9 mouse cellular contexts compared by ENCODE assay signal in genomic region chr14:121199789-121200188, GRCm38 (mm10).
A peak's percentile ranks its signal among the peaks of the same experiment; 100 is the strongest.
DNase-seq lines count a peak whose midpoint lies in the region; ATAC-seq and TF ChIP-seq lines count a peak whose summit lies in the region.
"Had no signal": no experiment of that assay in that cellular context is flagged by ENCODE, and none has a peak within 500 bp of the region (broad histone marks: within the 10 kb centered on the region; RNA-seq: fewer than 3 reads in every experiment).

No protein-coding gene starts in this region.

- no peak for TF ChIP-seq CTCF in kidney, postnatal 0 days (IDR thresholded peaks at IDR 0.05; ENCODE audit: low read depth)
- no peak for TF ChIP-seq CTCF in forebrain, postnatal 0 days (IDR thresholded peaks at IDR 0.05; ENCODE audit: low read depth)

- H3K27me3 ChIP-seq in kidney, postnatal 0 days (ENCODE audit: insufficient read depth, low read length), result no peaks in the 10 kb centered on the region
- H3K27me3 ChIP-seq in embryonic facial prominence, embryonic 11.5 days (ENCODE audit: control insufficient read depth, insufficient read depth, low read length), result no peaks in the 10 kb centered on the region
- H3K27me3 ChIP-seq in forebrain, postnatal 0 days (ENCODE audit: insufficient read depth, low read length), result no peaks in the 10 kb centered on the region
- no peaks in the 10 kb centered on the region for H3K27me3 ChIP-seq in midbrain, embryonic 14.5 days (ENCODE audit: control insufficient read depth, insufficient read depth, low read length)

- ATAC-seq in kidney, postnatal 0 days (replicated peaks; ENCODE audit: low FRiP score, low read depth), result 0 out of 2 replicates have a peak, but pooled peaks have one; percentile 50
- 0 out of 2 replicates have a peak, but pooled peaks have one; percentile 66 for ATAC-seq in embryonic facial prominence, embryonic 11.5 days (replicated peaks; ENCODE audit: insufficient number of reproducible peaks, low FRiP score, low TSS enrichment, low read depth)
- 0 out of 2 replicates have a peak, but pooled peaks have one; percentile 21 for ATAC-seq in forebrain, postnatal 0 days
- ATAC-seq in midbrain, embryonic 14.5 days (ENCODE audit: low FRiP score, low TSS enrichment), result peak; percentile 48; the same call in 1 of the 2 replicates

- H3K4me1 ChIP-seq in kidney, postnatal 0 days (replicated peaks; ENCODE audit: insufficient read depth, low read length), result peaks cover 6% of the 10 kb centered on the region; the same call in 1 of the 2 replicates
- peaks cover 4% of the 10 kb centered on the region for H3K4me1 ChIP-seq in embryonic facial prominence, embryonic 11.5 days (ENCODE audit: control insufficient read depth, insufficient read depth, low read length)
- peaks cover 12% of the 10 kb centered on the region; the same call in 1 of the 2 replicates for H3K4me1 ChIP-seq in forebrain, postnatal 0 days (ENCODE audit: insufficient read depth)
- peaks cover 6% of the 10 kb centered on the region; the same call in 1 of the 2 replicates for H3K4me1 ChIP-seq in midbrain, embryonic 14.5 days (ENCODE audit: control insufficient read depth, insufficient read depth, low read length)

- H3K36me3 ChIP-seq in kidney, postnatal 0 days (ENCODE audit: insufficient read depth, low read length), result no peaks in the 10 kb centered on the region
- no peaks in the 10 kb centered on the region; the same call in 1 of the 2 replicates for H3K36me3 ChIP-seq in embryonic facial prominence, embryonic 11.5 days (replicated peaks; ENCODE audit: control insufficient read depth, insufficient read depth, low read depth, low read length)
- no peaks in the 10 kb centered on the region for H3K36me3 ChIP-seq in forebrain, postnatal 0 days (ENCODE audit: insufficient read depth)
- no peaks in the 10 kb centered on the region for H3K36me3 ChIP-seq in midbrain, embryonic 14.5 days (ENCODE audit: control insufficient read depth, insufficient read depth, low read length)

- no peak for DNase-seq in kidney, postnatal 0 days (ENCODE audit: low spot score)
- no peak for DNase-seq in kidney, postnatal 4 days
- DNase-seq in embryonic facial prominence, embryonic 11.5 days (ENCODE audit: low spot score), result no peak
- DNase-seq in forebrain, postnatal 0 days, result no peak
- DNase-seq in midbrain, embryonic 14.5 days, result no peak
- no peak for DNase-seq in adrenal gland, postnatal 14 days
- no peak for DNase-seq in left cerebral cortex, postnatal 14 days (ENCODE audit: low spot score in 2 of 2)
- no peak for DNase-seq in adrenal gland, adult (ENCODE audit: inconsistent age in 2 of 2, low spot score in 1 of 2)

- intact Hi-C loops in left cerebral cortex, postnatal 14 days (cut with DNase I), result loop anchor here (10.0 kb wide), 1 partner anchor 165 kb away; the partner anchor contains the start of gene Farp1

- 0 out of 2 replicates have a peak, but pooled peaks cover 3% of the 10 kb centered on the region for H3K9me3 ChIP-seq in kidney, postnatal 0 days (replicated peaks; ENCODE audit: low read length)
- no peaks in the 10 kb centered on the region; the same call in 1 of the 2 replicates for H3K9me3 ChIP-seq in embryonic facial prominence, embryonic 11.5 days (replicated peaks; ENCODE audit: control insufficient read depth, low read length)
- no peaks in the 10 kb centered on the region for H3K9me3 ChIP-seq in forebrain, postnatal 0 days (ENCODE audit: low read length)
- 0 out of 2 replicates have a peak, but pooled peaks cover 4% of the 10 kb centered on the region for H3K9me3 ChIP-seq in midbrain, embryonic 14.5 days (ENCODE audit: control insufficient read depth, low read length)

- 48% methylated on average over 8 of the region's 8 CpGs for whole genome bisulfite sequencing in kidney, postnatal 0 days
- WGBS in embryonic facial prominence, embryonic 11.5 days, result 72% methylated on average over 8 of the region's 8 CpGs
- WGBS in forebrain, postnatal 0 days, result 53% methylated on average over 8 of the region's 8 CpGs
- WGBS in midbrain, embryonic 14.5 days, result 66% methylated on average over 8 of the region's 8 CpGs

- H3K27ac ChIP-seq in kidney, postnatal 0 days, result peak overlapping the region; percentile 19; the same call in 1 of the 2 replicates
- 0 out of 2 replicates have a peak overlapping the region, but pooled peaks have one; percentile 35 for H3K27ac ChIP-seq in embryonic facial prominence, embryonic 11.5 days (replicated peaks; ENCODE audit: low read depth, low read length)
- H3K27ac ChIP-seq in forebrain, postnatal 0 days (ENCODE audit: low read depth, low read length), result peak overlapping the region; percentile 57; the same call in 1 of the 2 replicates
- no peak overlapping the region for H3K27ac ChIP-seq in midbrain, embryonic 14.5 days (replicated peaks; ENCODE audit: low read depth, low read length)

- H3K4me3 ChIP-seq in kidney, postnatal 0 days (replicated peaks; ENCODE audit: low read depth, low read length), result no peak overlapping the region
- H3K4me3 ChIP-seq in embryonic facial prominence, embryonic 11.5 days (ENCODE audit: low read depth, low read length), result no peak overlapping the region
- H3K4me3 ChIP-seq in forebrain, postnatal 0 days (ENCODE audit: low read depth, low read length), result no peak overlapping the region
- H3K4me3 ChIP-seq in midbrain, embryonic 14.5 days (replicated peaks; ENCODE audit: low read depth, low read length), result no peak overlapping the region
- H3K4me3 ChIP-seq: erythroblast, embryonic 14.5 days had no signal

- no peak overlapping the region for H3K9ac ChIP-seq in kidney, postnatal 0 days (ENCODE audit: low read depth, low read length)
- no peak overlapping the region for H3K9ac ChIP-seq in embryonic facial prominence, embryonic 11.5 days (replicated peaks; ENCODE audit: low read length)
- H3K9ac ChIP-seq in forebrain, postnatal 0 days, result no peak overlapping the region
- no peak overlapping the region for H3K9ac ChIP-seq in midbrain, embryonic 14.5 days (replicated peaks; ENCODE audit: low read length)

- H3K4me2 ChIP-seq in kidney, postnatal 0 days (ENCODE audit: low read length), result no peak overlapping the region
- H3K4me2 ChIP-seq in embryonic facial prominence, embryonic 11.5 days (ENCODE audit: low read depth, low read length), result no peak overlapping the region
- no peak overlapping the region for H3K4me2 ChIP-seq in forebrain, postnatal 0 days (ENCODE audit: low read depth)
- no peak overlapping the region for H3K4me2 ChIP-seq in midbrain, embryonic 14.5 days (ENCODE audit: low read length)
